Mouse (Mus musculus): Measurements from ENCODE around the gene Atxn1. TPM values are rescaled to one million over a fixed set of nuclear protein-coding genes. Genes with fewer than 3 reads are reported as not detected.

Gene Atxn1
- total and polyA plus RNA-seq, 3 experiments: 8.0 to 13.1 (median 9.7) TPM

- in situ Hi-C loops (cut with MboI; ENCODE audit: low pct_ligation_motif_present, low pct_unique_long_range_greater_than_20kb, low sequenced_read_pairs): loop anchor here (25.0 kb wide), 1 partner anchor 276 kb away; the partner anchor contains the start of gene Atxn1
- peaks cover 46 to 92% of the 10 kb centered on the region in 2 experiments for H3K4me1 ChIP-seq (ENCODE audit: control insufficient read depth in 1 of 2, insufficient read depth in 2 of 2)
These were observed 278.6 kb downstream of the Atxn1 start for GRCm38 (mm10) chr13:45686309-45686582.

GRCm38 (mm10) chr13:45685575-45686308 is 279.1 kb downstream of the Atxn1 start:
- Histone ChIP-seq H3K36me3 (replicated peaks in 1 of 2; ENCODE audit: control insufficient read depth in 1 of 2, insufficient read depth in 1 of 2, low read length in 1 of 2) (peaks cover 11 to 41% of the 10 kb centered on the region in 2 experiments), H3K9ac (ENCODE audit: insufficient read depth, low read depth) (no peak overlapping the region), H3K4me1 (ENCODE audit: control insufficient read depth in 1 of 2, insufficient read depth in 2 of 2) (peaks cover 50 to 91% of the 10 kb centered on the region in 2 experiments), H3K9me3 (replicated peaks; ENCODE audit: low read length) (no peaks in the 10 kb centered on the region), H3K79me2 (replicated peaks; ENCODE audit: control insufficient read depth, extremely low read depth, insufficient read depth, poor library complexity, severe bottlenecking) (peaks cover 10% of the 10 kb centered on the region), H3K4me3 (replicated peaks in 1 of 3; ENCODE audit: low read depth in 2 of 3, low read length in 2 of 3, poor library complexity in 1 of 3) (no peak overlapping the region), H3K27me3 (replicated peaks) (no peaks in the 10 kb centered on the region), H3K4me2 (ENCODE audit: insufficient read depth, low read depth, poor library complexity, severe bottlenecking) (peak overlapping the region; percentile 44; the same call in 1 of the 2 replicates), H3K27ac (ENCODE audit: insufficient read depth, low read depth) (peak overlapping the region; percentile 48; the same call in 1 of the 2 replicates)
- DNase-seq (ENCODE audit: extremely low read depth): peak; percentile 79
- dilution Hi-C loops (cut with MboI; ENCODE audit: extremely low pct_ligation_motif_present, extremely low pct_unique_long_range_greater_than_20kb, low sequenced_read_pairs): no loop called here
- in situ Hi-C loops (cut with MboI; ENCODE audit: low pct_ligation_motif_present, low pct_unique_long_range_greater_than_20kb, low sequenced_read_pairs): loop anchor here (25.0 kb wide), 1 partner anchor 277 kb away; the partner anchor contains the start of gene Atxn1
- 0 out of 2 replicates have a peak, but pooled peaks have one; percentile 11 for TF ChIP-seq TCF12 (IDR thresholded peaks at IDR 0.05; ENCODE audit: low read depth, low read length)
- no peak for TF ChIP-seq GABPA (IDR thresholded peaks at IDR 0.05; ENCODE audit: insufficient replicate concordance, low read depth, low read length)
- peak; percentile 67; the same call in 1 of the 2 replicates for TF ChIP-seq JUND (conservative IDR thresholded peaks at IDR 0.05; ENCODE audit: low read depth, low read length)
- no peak for TF ChIP-seq USF2 (conservative IDR thresholded peaks at IDR 0.05; ENCODE audit: low read depth, low read length)
- no peak for TF ChIP-seq SIN3A (IDR thresholded peaks at IDR 0.05; ENCODE audit: low read length)
- TF ChIP-seq TBP (conservative IDR thresholded peaks at IDR 0.05; ENCODE audit: low read depth, low read length): no peak
- no peak for TF ChIP-seq HCFC1 (IDR thresholded peaks at IDR 0.05; ENCODE audit: low read depth, low read length)
- TF ChIP-seq ETS1 (conservative IDR thresholded peaks at IDR 0.05; ENCODE audit: low read depth, low read length): peak; percentile 40
- peak; percentile 78 for TF ChIP-seq EP300 (IDR thresholded peaks at IDR 0.05; ENCODE audit: low read length)
- TF ChIP-seq RAD21 (IDR thresholded peaks at IDR 0.05; ENCODE audit: low read depth, low read length): no peak; the same call in 1 of the 2 replicates
- peak; percentile 22; the same call in 1 of the 2 replicates for TF ChIP-seq JUN (IDR thresholded peaks at IDR 0.05; ENCODE audit: insufficient read depth, low read depth, low read length)
- no peak for TF ChIP-seq POLR2A (IDR thresholded peaks at IDR 0.05; ENCODE audit: low read depth, low read length)
- no peak for TF ChIP-seq ZC3H11A (IDR thresholded peaks at IDR 0.05; ENCODE audit: low read depth, low read length)
- no peak for TF ChIP-seq ZKSCAN1 (IDR thresholded peaks at IDR 0.05; ENCODE audit: borderline replicate concordance, low read depth, low read length)
- TF ChIP-seq MXI1 (IDR thresholded peaks at IDR 0.05; ENCODE audit: low read depth, low read length): no peak
- TF ChIP-seq RCOR1 (conservative IDR thresholded peaks at IDR 0.05; ENCODE audit: low read depth, low read length): no peak
- TF ChIP-seq MEF2A (IDR thresholded peaks at IDR 0.05; ENCODE audit: borderline replicate concordance, low read depth, low read length): peak; percentile 69; the same call in 1 of the 2 replicates
- TF ChIP-seq USF1 (IDR thresholded peaks at IDR 0.05; ENCODE audit: low read depth, low read length): no peak
- no peak; the same call in 1 of the 2 replicates for TF ChIP-seq ELF1 (IDR thresholded peaks at IDR 0.05; ENCODE audit: low read depth, low read length)
- peak; percentile 11 for TF ChIP-seq MYC (IDR thresholded peaks at IDR 0.05; ENCODE audit: low read depth, low read length)
- no peak for TF ChIP-seq ZMIZ1 (IDR thresholded peaks at IDR 0.05; ENCODE audit: low read depth, low read length)
- TF ChIP-seq BHLHE40 (IDR thresholded peaks at IDR 0.05; ENCODE audit: low read depth, low read length): peak; percentile 75
- TF ChIP-seq POLR2AphosphoS2 (IDR thresholded peaks at IDR 0.05; ENCODE audit: low read depth, low read length): no peak
- peak; percentile 12; the same call in 1 of the 2 replicates for TF ChIP-seq MAX (IDR thresholded peaks at IDR 0.05; ENCODE audit: low read length)
- TF ChIP-seq IRF4 (IDR thresholded peaks at IDR 0.05; ENCODE audit: low read depth, low read length): peak; percentile 61
- no peak for TF ChIP-seq NELFE (IDR thresholded peaks at IDR 0.05; ENCODE audit: low read depth, low read length)
- TF ChIP-seq SMC3 (IDR thresholded peaks at IDR 0.05; ENCODE audit: low read depth, low read length): no peak
- TF ChIP-seq KAT2A (IDR thresholded peaks at IDR 0.05; ENCODE audit: insufficient replicate concordance, low read length): no peak

More at GRCm38 (mm10) chr13:45686309-45686582, 278.6 kb downstream of the Atxn1 start:
- Histone ChIP-seq H3K79me2 (replicated peaks; ENCODE audit: control insufficient read depth, extremely low read depth, insufficient read depth, poor library complexity, severe bottlenecking) (peaks cover 10% of the 10 kb centered on the region), H3K27ac (ENCODE audit: insufficient read depth, low read depth) (peak overlapping the region; percentile 48; the same call in 1 of the 2 replicates), H3K4me2 (ENCODE audit: insufficient read depth, low read depth, poor library complexity, severe bottlenecking) (peak overlapping the region; percentile 35; the same call in 1 of the 2 replicates), H3K27me3 (replicated peaks) (no peaks in the 10 kb centered on the region), H3K36me3 (replicated peaks in 1 of 2; ENCODE audit: control insufficient read depth in 1 of 2, insufficient read depth in 1 of 2, low read length in 1 of 2) (peaks cover 8 to 38% of the 10 kb centered on the region in 2 experiments), H3K9me3 (replicated peaks; ENCODE audit: low read length) (no peaks in the 10 kb centered on the region), H3K9ac (ENCODE audit: insufficient read depth, low read depth) (no peak overlapping the region; the same call in 1 of the 2 replicates), H3K4me3 (replicated peaks in 1 of 3; ENCODE audit: low read depth in 2 of 3, low read length in 2 of 3, poor library complexity in 1 of 3) (no peak overlapping the region)
- peak; percentile 0; the same call in 1 of the 2 replicates for TF ChIP-seq BHLHE40 (IDR thresholded peaks at IDR 0.05; ENCODE audit: low read depth, low read length)
- TF ChIP-seq MAX (IDR thresholded peaks at IDR 0.05; ENCODE audit: low read length): no peak
- no peak for TF ChIP-seq EP300 (IDR thresholded peaks at IDR 0.05; ENCODE audit: low read length)
- no peak for TF ChIP-seq MAZ (IDR thresholded peaks at IDR 0.05; ENCODE audit: low read depth, low read length)
- no peak for TF ChIP-seq JUND (conservative IDR thresholded peaks at IDR 0.05; ENCODE audit: low read depth, low read length)
- no peak for TF ChIP-seq CTCF (conservative IDR thresholded peaks at IDR 0.05 in 1 of 2, IDR thresholded peaks at IDR 0.05 in 1 of 2; ENCODE audit: low read depth in 2 of 2, low read length in 2 of 2)
- no peak for TF ChIP-seq MXI1 (IDR thresholded peaks at IDR 0.05; ENCODE audit: low read depth, low read length)
- dilution Hi-C loops (cut with MboI; ENCODE audit: extremely low pct_ligation_motif_present, extremely low pct_unique_long_range_greater_than_20kb, low sequenced_read_pairs): no loop called here
- no peak for DNase-seq (ENCODE audit: extremely low read depth)
